Mouse (Mus musculus): ENCODE measurements around the gene Slc5a5.

DNA sequence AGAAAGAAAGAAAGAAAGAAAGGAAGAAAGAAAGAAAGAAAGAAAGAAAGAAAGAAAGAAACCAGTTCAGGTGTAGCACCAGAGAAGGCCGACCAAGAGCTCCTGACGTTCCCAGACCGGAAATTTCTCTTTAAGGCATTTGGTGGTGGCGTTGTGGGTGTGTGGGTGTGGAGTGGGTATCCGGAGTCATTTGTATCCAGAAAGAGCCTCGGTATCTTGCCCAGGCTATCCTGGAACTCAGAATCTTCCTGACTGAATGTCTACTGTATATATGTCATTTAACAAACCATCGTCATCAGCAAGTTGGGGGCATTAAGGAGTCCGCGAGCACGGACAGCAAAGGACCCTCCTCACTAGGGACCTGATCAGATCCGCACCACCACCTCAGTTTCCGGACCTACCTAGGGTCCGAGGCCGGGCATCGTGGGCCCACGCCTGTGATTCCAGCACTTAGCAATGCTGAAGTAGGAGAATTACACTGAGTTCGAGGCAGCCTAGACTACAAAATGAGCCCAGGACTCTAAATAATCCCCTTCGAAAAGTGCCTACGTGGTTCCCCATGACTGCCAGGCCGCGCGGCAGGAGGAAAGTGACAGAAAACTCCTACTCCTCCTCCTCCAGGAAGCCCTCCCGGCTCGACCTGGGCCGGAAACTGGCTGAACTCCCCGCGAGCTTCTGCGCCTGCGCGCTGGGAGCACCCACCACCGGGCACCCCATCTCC is 19.8 kb downstream of the Slc5a5 start:
- no peak for TF ChIP-seq CTCF (conservative IDR thresholded peaks at IDR 0.05; ENCODE audit: insufficient read depth, insufficient read length, low read depth, low read length)
- TF ChIP-seq POLR2A (IDR thresholded peaks at IDR 0.05; ENCODE audit: low read depth, low read length) = no peak

All from kidney, adult 2 months (tissue).